Mouse (Mus musculus) cerebellum, postnatal 14 days (tissue): ENCODE measurements around the gene Xirp1.

Source experiments
- DNase-seq, 2 experiments: peaks; one replicate each; pipeline ENCODE4 v3.0.0; 2021; ENCODE audit warnings: mixed read lengths in 2 of 2

Gene Xirp1

DNA sequence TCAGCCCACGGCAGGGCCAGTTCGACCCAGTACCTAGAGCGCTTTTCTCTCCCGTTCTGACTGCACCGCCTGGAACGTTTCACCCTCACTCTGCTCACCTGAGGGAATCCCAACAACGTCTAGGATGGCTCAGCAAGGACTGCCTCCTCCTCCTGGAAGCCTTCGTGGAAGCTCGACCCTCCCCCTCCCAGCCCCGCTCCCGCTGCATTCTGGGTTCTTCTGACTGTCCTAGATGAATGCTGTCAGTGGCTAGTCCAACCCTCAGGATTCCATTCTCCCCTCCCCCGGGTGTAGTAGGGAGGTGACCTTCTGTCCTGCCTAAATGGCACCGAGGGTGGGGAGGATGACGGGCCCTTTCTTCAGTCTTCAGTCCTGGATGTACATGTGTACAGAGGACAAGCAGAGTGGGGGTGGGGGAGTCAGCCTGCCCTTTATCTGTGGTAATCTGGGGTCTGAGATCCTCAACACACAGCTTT is 38.8 kb downstream of the Xirp1 start, which contains the start of gene Csrnp1:
Gene Csrnp1 (minus strand): TSS at position 123 of the 476 bp plus-strand sequence.
- DNase-seq = no peak

DNA sequence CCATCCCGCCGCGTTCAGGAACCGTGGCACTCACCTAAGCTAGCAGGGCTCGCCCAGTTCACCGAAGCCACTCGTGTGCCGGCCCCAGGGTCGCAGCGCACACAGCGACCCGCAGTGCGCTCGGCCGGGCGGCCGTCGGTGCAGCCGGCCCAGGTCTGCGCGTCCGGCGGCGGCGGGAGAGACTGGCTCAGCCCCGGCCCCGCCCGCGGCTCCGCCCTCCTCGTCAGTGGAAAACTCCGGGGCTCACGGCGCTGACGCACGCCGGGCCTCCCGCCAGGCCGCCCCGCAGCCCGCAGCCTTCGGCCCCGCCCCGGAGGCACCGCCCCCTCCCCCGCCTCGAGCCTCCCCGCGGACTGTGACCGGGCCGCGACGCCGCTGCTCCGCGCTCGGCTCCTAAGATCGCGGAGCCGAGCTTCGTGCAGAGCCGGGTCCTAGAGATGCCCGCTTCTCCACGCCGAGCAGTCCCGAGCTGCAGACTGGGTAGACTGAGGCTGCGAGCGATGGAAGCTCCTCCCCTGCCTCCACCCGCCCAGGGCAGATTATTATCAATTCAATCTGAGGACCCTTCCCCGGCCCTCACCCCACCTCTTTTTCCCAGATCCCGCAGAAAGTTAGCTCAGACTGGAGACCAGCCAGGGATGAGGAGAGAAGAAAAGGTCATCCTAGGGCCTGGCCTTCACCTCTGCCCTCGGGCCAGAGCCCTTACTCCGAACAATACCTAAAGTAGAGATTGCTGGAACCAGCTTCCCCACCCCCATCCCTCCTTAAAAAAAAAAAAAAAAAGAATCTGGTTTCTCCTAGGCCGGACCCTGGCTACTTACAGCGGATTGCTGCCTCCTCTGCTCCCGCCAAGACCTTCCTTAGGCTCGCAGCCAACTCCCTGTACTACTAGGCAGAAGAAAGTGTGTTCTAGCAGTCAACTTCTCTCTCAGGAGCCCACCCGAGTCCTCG is 39.5 kb downstream of the Xirp1 start:
- DNase-seq = peak; percentile 75 to 83

DNA sequence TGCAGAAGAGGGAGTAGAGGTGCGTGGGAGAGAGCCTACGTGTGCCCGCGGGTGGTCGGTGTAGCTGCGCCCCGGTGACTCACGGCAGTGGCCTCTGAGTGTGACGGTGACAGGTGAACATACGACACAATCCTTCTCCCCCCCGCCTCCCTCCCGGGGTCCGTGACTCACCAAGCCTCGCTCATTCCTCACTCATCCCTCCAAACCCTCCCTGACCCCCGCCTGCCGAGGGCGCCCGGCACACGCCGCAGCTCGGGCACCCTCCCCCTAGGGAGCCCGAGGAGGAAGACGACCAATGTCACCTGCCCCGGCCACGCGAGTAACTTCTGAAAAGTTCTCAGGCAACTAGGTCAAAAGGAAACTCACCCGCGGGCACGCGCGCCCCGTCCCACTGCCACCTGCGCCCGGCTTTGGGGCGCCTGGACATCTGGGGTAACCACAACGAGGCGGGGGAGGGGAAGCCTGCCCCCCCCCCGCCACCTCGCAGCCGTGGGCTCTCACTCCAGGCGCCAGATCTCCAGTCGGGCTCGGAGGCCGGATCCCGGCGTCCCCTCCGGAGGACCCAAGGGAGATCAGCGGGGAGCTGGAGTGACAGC is 40.3 kb downstream of the Xirp1 start:
- DNase-seq = peak in 1 of 2 experiments; percentile 39

DNA sequence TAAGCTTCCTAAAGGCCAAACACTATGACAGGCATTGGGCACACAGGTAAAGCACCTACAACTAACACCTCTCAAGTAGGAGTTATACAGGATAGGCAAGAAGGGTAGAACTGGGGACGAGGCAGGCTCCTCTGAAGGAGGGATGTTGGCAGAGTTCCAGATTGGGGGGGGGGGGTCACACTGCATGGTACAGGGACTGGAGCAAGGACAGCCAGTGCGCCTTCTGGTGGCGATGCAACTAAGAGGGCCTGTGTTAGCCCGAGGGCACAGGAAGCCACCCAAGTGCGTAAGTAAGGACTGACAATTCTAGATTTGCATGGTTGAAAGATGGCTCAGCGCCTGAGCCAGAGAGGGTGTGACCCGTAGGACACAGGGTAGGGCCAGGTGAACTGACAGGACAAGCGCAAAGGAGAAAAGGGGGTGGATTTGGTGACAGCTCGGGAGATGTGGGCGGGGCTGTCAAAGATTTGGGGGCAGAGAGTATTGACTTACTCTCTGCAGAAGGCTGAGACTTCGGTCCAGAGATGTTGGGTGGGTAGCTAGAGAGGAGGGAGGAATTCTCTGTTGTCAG is 41.1 kb downstream of the Xirp1 start:
- DNase-seq = peak; percentile 51 to 69

DNA sequence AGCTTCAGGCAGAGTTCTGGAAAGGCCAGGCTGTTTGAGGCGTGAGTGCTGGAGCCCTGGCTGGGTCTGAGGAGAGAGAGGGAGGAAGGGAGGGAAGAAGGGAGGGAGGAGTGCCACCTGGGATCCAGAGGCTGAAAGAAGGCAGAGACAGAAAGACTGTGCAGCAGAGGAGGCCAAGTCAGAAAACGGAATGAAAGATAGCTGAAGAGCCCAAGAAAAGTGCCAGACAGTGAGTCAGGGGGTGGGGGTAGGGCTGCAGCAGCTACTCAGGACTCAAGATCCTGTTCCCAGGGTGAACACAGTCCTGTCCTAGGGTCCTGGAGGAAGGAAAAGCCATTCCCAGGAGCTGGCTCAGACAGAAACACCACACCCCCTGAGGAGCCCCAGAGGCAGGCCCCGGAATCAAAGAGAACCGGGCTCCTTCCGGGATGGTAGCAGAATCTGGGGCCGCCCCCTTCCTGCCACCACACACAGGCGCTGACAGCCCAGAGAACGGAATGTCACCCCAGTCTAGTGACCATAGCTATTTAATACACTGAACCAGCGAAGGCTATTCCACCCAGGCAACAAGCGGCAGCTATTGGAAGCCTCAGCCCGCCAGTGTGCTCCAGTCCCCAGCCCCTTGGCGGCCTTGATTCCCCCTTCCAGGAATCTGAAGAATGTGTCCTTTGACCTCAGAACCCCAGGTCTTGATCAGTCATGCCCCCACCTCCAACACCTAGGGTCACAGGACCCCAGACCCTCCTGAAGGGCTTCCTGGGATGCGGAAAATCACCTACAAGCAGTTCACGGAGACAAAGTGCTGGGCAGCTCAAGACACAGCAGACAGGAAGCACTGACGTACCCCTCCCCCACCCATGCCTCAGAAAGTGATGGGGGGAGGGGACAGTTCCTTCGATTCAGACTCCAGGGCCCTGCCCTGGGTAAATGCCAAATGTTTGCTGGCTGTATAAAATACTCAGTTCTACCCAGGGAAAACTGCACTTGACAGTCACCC is 41.9 kb downstream of the Xirp1 start:
- peak; percentile 33 to 65 for DNase-seq

DNA sequence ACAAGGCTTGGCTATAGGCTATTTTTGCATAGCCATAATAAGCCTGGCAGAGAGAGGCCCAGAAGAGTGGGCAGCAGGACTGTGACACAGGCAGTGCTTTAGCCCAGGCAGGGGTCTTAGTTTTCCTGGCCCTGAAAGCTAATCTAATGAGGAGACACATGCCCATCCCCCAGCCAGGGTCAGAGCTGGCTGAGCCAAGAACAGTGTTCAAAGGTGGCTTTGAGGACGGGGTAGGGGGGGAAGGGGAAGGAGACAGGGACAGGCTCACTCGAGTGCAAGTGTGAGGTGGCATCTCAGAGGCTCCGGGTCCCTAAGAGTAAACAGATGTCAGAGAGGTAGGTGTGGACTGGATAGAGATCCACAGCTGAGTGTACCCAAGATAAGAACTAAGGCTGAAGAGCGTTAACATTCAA is 42.6 kb downstream of the Xirp1 start:
- peak; percentile 27 to 42 for DNase-seq

DNA sequence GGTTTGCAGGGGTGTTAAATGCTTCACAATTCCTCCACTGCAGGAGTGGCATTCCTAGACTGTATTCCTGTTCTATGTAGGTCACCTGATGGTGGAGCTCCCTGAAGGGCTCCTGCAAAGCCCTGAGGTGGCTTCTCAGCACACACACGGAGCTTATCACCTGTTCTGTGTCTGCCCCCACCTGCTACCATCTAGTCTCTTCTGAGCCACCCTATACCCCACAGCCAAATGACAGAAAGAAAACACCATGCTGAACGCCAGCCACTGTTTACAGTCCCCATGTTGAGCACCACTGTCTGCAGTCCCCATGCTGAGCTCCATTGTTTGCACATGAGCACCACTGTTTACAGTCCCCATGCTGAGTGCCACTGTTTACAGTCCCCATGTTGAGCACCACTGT is 43.6 kb downstream of the Xirp1 start:
- DNase-seq = peak in 1 of 2 experiments; percentile 26

DNA sequence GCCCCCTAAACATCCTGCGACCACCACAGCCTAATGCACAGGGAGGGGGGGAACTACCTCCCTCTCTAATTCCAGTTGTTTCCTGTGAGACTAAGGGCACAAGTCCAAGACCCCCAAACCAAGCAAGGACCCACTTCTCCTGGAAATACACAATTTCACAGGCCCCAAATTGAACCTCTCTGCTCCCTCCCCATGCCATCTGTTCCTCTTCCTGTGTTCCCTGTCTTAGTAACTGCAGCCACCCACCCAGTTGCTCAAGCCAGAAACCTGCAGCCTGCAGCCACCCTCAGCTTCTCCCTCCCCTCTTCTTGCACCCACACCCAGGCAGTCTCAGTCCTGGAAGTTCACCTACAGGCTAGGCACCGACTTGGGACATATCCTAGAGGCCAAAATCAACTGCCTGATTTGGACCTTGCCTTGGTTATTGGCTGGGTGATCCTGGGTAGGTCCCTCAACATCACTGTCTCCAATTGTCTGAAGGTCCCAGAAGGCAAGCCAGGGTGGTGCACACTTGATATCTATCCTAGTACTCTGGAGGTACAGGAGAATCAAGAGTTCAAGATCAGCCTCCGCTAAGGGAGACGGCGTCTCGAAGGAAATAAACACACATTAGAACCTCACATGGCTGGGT is 44.5 kb downstream of the Xirp1 start:
- DNase-seq = peak; percentile 29 to 41

DNA sequence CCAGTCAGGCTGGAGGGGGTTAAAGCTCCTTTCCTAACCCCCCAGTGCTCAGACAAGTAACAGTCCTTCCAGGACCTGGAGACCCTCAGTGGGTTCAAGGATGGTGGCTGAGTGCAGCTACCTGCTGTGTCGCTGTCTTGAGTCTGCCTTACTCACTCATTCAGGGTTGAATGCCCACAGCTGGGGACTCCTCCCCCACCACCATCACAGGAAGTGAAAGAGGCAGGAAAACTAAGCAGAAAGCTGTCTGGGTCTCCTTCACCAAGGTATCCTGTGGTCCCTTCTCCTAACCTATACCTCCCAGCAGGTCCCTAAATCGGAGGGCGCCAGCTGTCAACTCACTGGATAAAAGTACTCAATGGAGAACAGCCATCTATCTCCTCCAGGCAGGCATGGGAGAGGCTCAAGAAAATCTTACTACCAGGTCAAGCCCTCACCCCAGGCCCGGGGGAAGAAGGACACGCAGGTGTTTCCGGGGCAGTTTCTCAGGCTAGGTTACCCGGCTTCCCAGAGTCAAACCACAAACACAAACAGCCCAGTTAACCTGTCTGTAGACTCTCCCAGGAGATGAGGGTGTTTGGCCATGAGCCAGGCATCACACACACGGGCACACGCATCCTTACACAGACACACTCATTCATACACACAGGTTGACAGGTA is 45.1 kb downstream of the Xirp1 start:
- peak; percentile 36 to 48 for DNase-seq

DNA sequence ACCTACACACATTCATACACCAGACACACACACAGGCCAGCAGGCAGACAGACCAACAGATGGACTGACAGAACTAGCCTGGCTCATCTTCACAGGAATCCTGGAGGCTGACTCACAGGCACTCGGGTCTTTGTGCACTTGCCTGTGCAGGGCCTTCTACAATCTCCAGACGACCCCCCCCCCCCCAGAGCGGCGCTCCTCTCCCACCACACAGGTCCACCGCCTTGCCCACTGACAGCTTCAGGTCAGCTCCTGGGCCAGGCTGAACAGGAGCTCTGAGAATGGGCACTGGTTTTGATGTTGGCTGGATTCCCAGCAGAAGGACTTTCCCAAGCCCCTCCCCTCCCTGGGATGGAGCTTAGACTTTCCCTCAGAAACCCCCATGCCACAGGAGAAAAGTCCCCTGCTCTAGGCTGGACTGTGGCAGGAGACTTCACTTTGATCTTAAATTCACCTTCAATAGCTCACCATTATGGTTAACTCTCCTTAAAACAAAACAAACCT is 45.8 kb downstream of the Xirp1 start:
- DNase-seq = peak; percentile 64 to 68

DNA sequence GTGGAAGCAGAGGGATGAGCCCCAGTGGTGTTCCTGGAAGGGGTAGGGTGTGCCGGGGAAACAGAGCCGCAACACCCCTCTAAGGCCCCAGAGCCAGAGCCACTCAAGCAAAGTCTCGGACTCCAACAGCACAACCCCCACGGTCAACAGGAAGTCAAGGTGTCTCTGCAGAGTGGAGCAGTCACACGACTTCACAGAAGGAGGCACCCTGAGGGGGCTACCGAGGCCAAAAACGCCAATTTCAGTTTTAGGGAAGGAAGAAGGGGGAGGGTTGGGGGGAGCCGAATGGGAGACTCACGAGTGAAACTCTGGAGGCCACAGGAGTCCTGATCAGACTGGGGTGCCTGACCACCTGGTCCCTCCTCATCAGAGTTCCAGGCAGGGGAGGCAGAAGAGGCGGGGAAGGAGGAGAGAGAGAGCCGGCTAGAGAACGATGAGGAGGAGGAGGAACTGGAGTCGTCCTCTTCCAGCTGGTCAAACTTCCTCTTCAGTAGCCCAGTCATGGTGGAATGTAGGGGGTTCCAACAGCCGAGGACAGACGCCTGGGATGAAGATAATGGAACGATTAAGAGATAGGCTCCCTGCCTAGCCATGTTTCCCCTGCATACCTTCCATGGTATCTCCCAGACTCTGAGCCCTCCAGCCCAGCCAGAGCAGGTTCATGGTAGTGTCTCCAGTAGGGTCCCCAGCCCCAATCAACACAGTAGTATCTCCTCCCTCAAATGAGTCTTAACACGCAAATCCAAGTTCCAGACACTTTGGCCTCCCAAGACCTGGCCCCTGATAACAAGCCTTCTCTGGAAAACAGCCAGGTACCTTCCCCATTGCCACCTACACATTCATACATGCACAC is 46.5 kb downstream of the Xirp1 start:
- no peak for DNase-seq

DNA sequence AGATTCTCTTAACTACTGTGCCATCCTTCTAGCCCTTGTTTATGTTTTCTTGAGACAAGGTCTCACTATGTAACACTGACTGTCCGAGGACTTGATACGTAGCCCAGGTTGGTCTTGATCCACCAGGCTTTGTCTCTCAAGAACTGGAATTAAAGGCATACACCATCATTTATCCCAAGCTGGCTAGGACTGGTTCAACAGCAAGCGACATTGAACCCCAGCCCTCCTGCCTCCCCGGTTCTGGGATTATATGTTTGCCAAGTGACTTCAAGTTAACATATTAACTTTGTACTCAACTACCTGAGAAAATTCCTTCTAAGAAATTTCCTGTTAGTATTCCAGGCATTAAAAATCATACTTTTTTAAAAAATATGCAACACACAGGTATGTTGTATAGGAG is 48.1 kb downstream of the Xirp1 start:
- no peak for DNase-seq

DNA sequence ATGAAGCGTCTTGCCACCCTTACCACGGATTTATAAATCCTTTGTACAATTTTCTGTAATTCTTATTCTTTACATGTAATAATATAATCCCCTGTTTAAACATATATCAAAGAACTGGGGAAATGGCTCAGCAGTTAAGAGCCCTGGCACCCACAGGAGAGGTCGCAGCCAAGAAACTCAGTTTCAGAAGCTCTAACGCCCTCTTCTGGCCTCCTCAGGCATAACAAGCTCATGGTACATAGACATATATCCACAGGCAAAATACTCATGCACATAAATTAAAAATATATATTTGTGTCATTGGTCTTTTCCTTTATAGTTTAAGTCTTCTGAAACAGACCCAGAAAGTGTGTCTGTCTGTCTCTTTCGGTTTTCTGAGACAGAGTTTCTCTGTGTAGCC is 48.8 kb downstream of the Xirp1 start:
- DNase-seq = peak in 1 of 2 experiments; percentile 58

DNA sequence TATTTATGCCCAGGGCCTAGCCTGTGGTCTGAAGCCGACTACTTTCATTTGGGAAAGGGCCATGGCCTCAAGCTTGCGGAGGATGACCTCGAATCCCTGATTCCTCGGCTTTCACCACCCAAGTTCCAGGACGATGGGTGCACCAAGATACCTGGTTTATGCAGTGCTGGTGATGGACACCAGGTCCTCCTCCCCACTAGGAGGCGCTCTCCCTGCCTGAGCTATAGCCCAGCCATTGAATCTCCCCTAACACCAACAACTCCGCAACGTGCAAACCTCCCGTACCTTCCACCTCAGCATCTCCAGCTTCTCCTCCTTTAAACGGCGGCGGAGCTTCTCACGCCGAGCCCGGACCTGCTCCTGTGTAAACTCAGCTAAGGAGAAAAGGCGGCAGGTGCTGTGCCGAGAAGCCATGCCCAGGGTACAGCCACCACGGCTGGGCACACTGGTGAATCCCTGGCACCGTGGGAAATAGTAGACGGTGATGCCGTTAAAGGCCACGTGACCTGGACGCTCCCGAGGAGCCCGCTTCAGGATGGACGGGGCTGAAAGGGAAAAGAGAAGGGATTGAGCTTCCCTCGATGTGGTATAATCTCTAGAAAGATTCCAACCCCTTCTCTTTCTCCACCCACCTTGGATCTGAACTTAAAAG is 49.4 kb downstream of the Xirp1 start:
- peak; percentile 52 to 77 for DNase-seq

DNA sequence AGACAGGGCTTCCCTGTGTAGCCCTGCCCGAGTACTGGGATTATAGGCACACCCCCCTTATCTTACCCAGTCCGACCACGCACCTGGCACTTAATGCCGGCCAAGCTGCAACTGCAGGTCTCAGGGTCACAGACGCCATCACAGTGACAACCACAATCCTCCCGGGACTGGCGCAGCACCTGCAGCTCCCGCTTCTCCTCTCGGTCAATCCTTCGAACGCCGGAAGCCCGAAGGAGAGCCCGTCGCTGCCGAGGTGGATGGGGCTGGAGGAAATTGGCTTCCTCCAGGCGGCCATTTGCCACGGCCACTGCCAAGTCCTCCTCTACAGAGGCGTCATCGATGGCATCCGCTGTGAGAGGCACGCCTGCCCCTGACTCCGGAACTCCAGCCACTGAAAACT is 50.1 kb downstream of the Xirp1 start:
- DNase-seq = peak; percentile 60 to 74

DNA sequence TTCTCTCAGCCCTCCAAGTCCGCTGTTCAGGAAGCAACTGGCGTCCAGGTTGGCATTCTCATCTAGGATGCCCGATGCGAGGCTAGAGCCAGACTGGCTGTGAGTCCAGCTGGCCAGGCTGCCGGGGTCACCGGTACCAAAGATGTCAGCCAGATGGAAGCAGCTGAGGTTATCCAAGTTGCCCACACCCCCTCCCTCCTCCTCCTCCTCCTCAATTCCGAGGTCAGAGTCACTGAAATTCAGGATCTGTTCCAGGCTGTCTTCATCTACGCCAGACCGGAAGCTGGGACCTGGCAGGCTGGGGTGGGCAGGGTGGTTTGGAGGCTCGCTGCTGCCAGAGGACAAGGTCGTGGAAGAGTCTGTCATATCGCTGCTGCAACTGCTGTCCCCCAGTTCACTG is 50.8 kb downstream of the Xirp1 start:
- peak; percentile 77 to 81 for DNase-seq

DNA sequence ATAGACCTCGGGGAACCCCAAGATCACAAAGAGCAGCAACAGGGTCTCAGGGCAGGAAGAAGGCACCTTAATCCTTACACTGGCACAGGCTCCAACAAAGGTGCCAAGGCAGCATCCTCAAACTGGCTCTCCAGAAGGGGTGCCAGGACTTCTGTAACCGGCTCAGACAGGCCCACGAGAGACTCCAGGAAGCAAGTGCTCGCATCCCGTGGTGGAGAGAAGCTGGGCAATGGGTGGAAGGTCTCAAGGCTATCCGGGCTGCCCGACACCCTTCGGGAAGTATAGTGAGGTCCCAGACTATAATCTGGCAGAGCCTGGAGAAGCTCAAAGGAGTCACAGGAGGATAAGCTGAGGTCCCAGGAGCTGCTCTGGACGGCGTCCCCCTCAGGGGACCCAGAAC is 51.2 kb downstream of the Xirp1 start:
- peak; percentile 52 to 54 for DNase-seq

DNA sequence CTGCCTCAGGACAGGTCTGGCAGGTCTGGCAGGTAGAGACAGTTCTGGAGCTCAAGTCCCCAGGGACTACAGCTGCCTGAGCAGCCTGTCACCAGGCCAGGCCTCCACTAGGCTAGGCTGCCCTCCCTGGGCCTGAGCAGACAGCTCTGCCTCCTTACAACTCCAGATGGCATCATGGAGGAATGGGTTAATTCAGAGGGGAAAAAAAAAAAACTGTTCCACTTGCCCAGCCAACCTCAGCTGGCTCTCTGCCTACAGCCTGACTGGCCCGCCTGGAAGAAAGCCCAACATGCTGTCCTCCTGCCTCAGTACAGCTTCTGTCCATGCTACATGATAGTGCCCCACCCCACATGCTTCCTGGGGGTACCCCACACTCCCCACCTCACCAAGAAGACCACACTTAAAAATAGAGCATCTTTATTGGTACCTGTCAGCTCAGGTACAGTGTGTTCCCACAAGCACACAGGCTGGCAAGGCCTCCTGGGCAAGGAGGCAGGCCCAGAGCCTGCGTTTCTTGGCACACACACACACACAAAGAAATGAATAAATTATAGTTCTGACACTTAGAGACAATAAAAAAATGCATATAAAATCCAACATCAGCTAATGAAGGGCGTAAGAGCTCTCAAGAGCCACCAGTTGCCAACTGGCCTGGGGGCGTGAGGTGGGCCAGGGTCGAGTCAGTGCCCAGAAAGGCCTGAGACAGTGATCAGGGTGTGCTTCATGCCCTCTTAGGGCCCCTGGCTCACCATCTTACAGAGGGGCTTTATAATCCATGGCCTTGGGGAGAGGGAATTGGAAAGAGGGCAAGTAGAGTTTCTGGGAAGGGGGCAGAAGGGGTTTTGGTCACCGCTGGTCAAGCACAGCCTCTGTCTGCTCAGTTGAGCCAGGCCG is 52.4 kb downstream of the Xirp1 start:
- peak; percentile 93 to 96 for DNase-seq
